Mouse (Mus musculus) heart, postnatal 14 days (tissue): ENCODE data around the gene Trp53bp1. TPM values are rescaled to one million over a fixed set of nuclear protein-coding genes. Genes with fewer than 3 reads are reported as not detected.

Experiments used
- DNase-seq, 2 experiments: peaks; one replicate each; pipeline ENCODE4 v3.0.0; 2021 to 2022
- intact Hi-C: fragments of 180-260 bp; cut with DNase I; formaldehyde crosslinking; loops from one replicate; pipeline ENCODE4 v1.15.1; 2025
- long read RNA-seq, 2 experiments: library from polyadenylated mRNA; stranded (forward); transcript quantifications; one replicate each; pipeline ENCODE4 v2.0.0; 2021
- total RNA-seq, 2 experiments: library from RNA; stranded (reverse); gene quantifications; 2 replicates each; pipeline ENCODE4 v1.2.3; 2021

The Trp53bp1 gene
- 10 to 100 TPM; 32.5 to 41.3 TPM for total RNA-seq
- long read RNA-seq, experiment 1, full-length matches to known transcripts, result 2 of 5 reads
- long read RNA-seq, experiment 1, partial matches to known transcripts, result 2 of 5 reads
- long read RNA-seq, experiment 1, other reads (novel, unspliced or antisense), result 1 of 5 reads
- long read RNA-seq, experiment 2, full-length matches to known transcripts, result 3 of 18 reads
- long read RNA-seq, experiment 2, partial matches to known transcripts, result 12 of 18 reads
- long read RNA-seq, experiment 2, other reads (novel, unspliced or antisense), result 3 of 18 reads

DNA sequence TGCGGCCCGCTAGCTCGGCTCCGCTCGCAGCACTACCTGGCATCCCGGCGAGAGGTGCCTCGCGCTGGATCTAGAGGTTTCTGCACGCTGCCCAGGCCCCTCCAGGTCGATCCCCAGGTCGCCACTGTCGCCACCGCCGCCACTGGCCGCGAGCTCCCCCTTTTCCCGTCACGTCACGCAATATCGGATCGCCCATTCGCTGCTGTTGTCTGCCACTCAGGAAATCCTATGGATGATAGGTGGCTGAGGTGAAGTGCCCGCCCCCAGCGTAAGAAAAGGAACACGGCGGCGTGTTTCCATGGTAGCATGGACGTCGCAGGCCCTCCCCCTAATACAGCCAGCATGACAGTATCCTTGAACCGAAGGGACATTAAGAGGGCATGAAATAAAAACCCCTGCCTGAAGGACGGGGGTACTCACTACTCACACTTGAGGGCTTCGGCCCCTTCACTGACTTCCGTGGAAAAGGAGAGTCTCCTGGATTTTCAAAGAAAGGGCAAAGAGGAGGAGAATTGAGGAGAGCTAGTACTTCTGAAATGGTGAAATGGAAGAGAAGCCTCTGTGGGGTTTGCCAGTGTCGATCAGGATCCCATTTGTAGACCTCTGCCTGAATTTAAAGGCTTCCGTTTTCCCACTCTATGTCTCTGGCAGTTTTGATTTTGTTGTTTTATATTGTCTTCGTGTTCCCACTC lies at the start of gene Trp53bp1:
Gene Trp53bp1 (minus strand): TSS at position 172 of the 692 bp plus-strand sequence.
- intact Hi-C loops, result loop anchor here (2.0 to 5.0 kb wide), 2 partner anchors 39 to 81 kb away; no protein-coding TSS in a partner anchor
- DNase-seq, result peak; percentile 93 to 95

DNA sequence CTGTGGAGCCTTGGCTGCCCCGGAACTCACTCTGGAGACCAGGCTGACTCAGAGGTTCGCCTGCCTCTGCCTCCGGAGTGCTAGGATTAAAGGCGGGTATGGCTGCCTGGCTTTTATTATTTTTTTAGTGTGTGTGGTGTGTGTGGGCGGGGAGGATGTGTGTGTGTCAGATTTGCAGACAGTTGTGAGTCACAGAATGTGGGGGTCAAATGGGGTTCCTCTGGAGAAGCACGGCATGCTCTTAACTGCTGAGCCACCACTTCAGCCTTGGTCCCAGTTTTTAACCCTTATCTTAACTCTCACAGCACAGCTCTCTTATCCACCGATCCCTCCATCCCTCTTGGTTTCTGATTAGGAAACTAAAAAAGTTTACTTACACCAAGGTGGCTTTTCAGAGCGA lies 45.1 kb upstream of the Trp53bp1 start:
- intact Hi-C loops, result no loop called here
- no peak for DNase-seq

DNA sequence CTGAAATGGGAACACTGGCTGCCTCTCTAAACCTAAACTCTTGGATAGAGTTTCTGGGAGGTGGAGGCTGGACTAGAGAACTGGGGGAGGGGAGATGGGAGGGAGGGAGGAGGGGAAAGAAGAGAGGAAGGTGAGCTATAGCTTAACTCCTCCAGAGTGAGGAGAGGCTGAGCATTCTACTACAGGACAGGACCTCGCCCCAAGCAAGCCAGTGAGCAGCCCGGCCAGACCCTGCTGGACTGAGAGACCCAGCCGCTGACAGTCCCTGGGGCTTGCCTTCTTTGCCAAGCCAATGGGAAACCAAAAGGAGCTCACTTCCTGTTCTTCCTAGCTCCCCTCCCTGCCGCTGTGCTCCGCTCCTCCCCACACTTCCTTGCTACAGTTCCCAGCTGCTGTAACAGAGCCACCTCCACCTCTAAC lies 37.8 kb upstream of the Trp53bp1 start:
- peak; percentile 55 to 63 for DNase-seq
- intact Hi-C loops, result no loop called here

DNA sequence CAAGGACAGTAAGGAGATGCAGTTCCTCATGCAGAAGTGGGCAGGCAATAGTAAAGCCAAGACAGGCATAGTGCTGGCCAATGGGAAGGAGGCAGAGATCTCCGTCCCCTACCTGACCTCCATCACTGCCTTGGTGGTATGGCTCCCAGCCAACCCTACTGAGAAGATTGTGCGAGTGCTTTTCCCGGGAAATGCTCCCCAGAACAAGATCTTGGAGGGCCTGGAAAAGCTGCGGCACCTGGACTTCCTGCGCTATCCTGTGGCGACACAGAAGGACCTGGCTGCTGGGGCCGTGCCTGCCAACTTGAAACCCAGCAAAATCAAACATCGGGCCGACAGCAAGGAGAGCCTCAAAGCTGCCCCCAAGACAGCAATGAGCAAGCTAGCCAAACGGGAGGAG lies 28.8 kb upstream of the Trp53bp1 start:
- DNase-seq, result no peak
- intact Hi-C loops, result no loop called here

DNA sequence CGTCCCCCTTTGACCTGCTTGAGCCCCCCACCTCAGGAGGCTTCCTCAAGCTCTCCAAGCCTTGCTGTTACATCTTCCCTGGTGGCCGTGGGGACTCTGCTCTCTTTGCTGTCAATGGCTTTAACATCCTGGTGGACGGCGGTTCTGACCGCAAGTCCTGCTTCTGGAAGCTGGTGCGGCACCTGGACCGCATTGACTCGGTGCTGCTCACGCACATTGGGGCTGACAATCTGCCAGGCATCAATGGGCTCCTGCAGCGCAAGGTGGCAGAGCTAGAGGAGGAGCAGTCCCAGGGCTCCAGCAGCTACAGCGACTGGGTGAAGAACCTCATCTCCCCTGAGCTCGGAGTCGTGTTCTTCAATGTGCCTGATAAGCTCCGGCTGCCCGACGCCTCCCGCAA lies 28.3 kb upstream of the Trp53bp1 start:
- DNase-seq, result no peak
- intact Hi-C loops, result no loop called here

DNA sequence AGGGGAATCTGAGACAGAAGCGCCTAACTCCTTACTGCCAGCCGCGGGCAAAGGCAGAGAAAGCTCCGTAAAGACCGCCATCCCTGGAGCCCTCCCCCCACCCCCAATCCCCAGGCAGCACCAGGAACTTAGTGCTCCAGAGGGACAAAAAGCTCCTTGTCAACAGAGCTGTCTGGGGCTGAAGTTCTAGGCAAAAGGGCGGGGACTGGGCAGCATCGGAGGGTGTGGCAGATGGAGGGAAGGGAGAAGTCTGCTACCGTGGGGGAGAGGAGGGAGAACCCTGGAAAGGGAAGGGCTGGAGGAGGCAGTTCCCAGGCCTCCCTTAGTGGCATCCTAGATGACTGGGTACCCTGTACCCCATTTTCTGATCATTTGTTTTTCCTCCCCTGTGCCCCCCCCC lies 26.9 kb upstream of the Trp53bp1 start:
- intact Hi-C loops, result no loop called here
- DNase-seq, result no peak

DNA sequence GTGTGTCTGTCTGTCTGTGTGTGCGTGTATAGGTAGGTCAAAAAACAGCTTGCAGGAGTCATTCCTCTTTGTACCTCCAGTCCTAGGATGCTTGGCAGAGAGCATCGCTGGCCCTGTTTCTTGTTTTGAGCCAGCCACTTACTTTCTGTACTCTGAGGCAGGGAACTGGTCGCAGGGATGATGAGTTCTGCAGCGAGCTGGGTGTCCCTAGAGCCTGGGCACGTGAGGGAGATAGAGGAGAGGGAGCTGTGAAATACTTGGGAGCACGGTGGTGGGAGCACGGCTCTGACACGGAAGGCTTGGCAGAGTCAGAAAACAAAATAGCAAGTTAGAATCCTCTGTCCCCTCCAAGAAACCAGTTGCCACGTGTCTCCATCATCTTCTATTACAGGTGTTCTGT lies 26.5 kb upstream of the Trp53bp1 start:
- intact Hi-C loops, result no loop called here
- no peak for DNase-seq

DNA sequence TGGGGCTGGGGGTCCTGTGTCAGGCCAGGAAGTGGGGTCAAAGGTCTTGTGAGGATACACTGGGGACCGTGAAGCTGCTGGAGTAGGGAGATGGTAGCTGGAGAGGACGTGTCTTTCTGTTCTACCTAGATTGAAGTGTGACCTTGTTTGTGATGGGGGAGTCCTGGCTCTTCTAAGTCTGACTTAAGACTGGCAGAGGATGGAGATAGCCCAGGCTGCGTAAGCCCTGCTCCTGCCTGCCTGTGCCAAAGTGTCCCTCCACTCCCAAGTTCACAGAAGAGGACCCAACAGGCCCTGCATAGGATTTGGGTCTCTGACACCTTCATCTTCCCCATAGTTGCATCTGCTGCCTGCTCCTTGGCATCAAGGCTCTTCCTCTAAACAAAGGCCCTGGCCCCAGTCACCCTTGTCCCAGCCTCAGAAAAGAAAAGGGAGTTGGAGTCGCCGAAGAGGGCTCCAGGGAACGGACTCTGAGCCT lies 25.6 kb upstream of the Trp53bp1 start:
- intact Hi-C loops, result no loop called here

DNA sequence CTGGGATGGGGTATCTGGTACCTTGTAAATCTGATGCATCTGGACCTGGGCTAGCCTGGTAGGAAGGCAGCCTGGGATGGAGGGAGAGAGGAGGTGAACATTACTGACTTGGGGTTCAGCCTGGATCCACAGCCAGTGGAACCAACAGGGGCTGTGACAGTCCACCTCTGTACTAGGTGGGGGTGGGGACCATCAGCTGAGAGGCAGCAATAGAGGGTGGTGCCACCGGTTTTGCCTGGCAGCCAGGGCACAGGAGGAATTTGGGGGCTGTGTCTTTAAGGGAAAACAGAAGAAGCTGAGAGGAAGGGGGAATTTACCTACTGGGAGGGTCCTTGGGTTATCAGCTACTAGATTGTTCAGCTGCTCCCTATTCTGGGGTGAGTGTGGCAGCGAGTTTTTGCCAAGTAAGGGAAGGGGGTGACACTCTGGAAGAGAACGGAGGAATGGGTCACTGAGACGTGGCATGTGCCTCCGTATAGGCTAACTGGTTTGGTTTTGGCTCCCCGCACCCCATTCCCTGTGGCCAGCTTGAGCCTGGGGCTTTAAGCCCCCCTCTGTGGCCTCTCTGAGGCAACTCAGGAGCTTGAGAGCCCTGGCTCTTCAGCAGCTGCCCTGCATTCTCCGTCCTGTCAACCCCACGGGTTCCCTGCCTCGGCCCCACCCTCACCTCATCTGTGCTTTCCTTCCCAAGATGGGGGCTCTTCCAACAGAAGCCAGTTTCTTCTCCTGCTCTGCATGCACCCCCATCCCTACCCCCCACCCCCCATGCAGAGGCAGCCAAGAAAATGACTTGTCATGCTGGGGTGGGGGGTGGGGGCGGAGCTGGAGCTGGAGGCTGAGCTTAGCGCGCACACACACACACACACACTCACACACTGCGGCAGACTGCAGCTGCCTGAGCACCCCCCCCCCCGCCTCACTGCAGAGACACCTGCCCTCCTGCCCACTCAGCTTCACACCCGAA lies 24.7 kb upstream of the Trp53bp1 start:
- intact Hi-C loops, result no loop called here

More for the DNA sequence above, 25.6 kb upstream of the Trp53bp1 start:
- DNase-seq, result no peak

DNA sequence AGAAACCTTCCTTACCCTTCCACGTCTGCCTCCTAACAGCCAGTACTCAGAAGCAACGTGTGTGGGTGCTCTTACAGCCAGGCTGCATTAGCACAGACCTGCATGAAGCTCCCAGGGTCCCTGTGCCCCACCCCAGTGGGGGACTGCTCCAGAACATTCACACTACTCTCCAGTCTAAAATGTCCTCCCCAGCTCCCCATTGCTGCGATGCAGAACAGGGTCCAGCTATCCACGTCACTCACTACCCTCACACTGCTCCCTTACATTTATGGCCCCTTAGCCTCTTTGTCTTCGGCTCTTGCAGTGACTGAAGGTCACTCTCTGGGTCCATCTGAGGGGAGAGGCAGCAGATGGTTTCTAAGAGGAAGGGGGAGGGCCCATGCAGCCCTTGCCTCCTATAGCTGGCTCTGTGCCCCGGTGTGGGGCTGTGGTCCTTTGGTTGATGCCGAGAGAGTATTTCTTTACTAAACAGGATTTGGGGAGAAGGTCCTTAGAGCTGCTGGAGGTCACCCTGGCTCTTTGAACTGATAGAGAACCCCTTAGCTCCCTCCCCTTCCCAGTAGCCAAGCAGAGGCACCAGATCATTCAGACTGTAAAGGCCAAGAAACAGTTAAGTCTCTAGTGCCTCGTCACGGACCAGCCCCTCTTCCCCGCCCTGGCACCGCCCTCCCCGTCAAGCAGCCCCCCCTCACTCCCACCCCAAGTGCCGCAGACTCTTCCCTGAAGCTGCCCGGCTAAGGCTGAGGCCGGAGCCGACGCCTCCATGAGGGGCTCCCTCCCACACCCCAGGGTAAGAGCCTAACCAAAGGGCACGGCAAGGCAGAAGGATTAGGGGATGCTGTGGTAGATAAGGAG lies 23.8 kb upstream of the Trp53bp1 start:
- intact Hi-C loops, result no loop called here
- peak; percentile 60 for DNase-seq

More for the DNA sequence above, 24.7 kb upstream of the Trp53bp1 start:
- DNase-seq, result peak; percentile 24 to 27

DNA sequence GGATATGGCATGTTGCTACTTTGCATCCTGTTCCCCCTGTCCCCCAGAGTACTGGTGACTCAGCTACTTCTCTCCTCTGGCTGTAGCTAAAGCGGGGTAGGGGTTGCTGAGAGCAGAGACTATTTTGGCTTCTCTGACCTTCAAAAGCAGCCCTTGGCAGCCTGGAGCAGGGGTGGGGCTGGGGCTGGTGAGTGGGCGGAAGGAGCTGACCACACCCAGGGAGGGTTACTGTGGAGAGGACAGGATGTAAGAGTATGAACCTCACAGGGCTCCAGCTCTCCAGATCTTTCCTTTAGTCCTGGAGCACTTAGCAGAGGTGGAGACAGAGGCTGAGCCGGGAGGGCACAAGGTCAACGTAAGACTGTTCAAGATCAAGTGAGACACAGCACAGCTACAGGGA lies 23.0 kb upstream of the Trp53bp1 start:
- intact Hi-C loops, result no loop called here
- DNase-seq, result peak; percentile 65 to 68

DNA sequence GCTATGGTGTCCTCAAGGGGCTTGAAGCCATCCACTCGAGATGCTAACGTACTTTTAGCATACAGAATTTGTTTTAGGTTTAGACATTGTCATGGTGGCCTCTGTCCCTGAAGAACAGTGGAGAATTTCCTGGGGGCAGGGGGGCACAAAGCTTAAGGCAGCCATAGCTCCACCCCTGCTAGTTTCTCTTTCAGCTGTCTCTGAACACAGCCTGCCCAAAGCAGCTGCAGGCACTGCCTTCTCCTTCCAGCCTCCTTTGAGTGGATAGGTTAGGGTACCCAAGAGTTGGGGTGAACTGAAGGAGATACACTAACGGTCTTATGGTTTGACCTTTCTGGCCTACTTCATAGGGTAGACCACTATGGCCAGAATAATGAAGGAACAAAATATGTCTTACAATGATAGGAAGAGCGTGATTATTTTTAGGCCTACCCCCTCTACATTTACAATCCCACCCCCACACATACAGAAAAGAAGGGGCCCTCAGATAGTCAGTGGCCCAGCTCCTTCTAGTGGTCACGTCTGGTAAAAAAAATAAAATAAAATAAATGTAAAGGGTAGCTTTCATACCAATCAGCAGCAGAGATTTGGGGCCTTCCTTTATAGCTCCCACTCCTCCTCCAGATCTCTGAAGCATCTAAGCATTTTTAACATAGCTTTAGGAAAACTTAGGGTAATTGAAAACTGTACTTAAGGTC lies 21.3 kb upstream of the Trp53bp1 start:
- DNase-seq, result no peak
- intact Hi-C loops, result no loop called here

DNA sequence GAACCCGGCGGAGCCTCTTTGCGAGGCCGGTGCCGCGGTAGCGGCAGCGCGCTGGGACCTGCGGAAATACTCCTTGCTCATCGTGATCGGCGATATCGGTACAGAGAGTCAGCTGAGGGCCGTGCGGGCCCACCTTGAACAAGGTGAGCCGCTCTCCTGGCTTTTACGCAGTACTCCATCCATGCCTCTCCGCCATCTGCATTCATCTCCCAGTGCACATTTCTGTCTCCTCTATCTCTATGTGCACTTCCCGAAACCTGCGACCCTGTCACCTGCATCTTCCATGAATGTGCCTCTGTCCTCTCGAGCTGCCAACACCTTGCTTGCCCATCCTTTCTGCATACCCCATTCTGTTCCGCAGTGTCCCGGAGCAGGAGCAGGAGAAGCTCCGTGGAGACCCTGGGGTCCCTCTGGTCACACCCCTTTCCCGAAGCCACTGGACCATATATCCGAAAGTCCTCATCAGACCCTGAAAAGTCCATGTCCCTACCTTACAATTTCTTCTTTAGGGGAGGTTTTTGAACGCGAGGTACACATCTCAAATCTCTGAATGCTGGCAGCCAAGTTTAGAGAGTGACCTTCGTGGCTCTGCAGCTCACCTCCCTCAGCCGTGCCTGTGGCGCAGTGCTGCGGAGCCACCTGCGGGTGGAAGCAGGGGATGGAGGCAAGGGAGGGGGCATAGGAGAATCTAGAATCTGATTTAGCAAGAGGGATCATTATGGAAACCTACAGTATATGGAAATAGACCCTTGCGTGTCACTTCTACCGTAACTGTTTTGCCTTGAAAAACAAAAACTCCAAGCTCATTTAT lies 18.7 kb upstream of the Trp53bp1 start:
- no peak for DNase-seq

DNA sequence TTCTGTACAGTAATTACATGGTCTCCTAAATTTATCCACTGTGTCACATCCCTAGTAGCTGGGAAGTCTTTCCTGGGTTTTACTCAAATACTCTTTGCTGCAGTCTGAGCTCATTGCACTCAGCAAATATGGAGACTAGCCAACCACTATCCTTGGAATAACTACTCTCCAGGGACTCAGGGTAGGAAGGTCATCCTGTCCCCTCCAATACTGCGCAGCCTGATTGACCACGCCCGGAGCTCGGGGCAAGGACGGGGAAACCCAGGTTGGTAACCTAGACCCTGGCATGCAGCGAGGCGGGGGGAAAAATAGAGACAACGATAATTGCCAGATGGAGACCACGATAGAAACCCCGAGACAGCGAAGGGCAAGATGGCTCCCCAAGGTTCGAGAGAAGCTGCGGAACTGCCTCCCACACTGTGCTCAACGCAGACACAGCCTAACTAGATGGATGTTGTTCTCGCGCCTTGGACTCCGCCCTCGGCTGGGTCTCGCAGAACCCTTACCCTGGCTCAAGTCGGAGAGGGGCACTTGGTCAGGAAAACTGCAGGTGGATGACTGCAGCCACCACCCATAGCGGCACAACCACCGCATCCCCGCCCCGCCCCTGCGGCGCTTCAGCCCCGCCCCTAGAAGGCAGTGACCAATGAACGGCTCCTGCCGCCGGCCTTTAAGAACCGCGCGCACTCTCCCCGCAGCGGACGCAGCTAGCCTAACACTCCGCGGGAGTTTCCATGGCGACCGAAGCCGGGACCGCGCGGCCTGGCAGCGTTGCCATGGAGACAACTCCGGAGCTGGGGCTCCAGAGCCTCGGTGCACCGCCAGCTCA lies 17.9 kb upstream of the Trp53bp1 start, which contains the start of gene Map1a:
Gene Map1a (plus strand): TSS at position 700 of the 829 bp plus-strand sequence.
- intact Hi-C loops, result no loop called here

More for the DNA sequence above, 18.7 kb upstream of the Trp53bp1 start:
- intact Hi-C loops, result no loop called here

DNA sequence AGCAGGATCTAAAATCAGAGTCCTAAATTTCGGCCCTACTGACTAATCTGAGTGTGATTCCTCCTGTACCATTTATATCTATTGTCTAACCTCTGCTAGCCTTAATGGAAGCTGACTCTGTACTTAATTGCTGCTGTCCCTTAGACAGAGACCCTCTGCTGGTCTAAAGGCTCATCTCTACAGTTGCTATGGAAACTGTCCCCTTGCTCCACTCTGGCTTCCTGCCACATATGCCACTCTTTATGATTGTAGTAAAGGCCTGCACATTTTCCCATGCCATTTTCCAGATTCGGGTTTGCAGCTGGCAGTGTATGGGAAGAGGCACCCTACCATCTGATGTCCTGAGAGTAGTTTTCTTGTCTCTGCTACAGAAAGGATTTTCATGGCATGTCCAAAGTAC lies 16.6 kb upstream of the Trp53bp1 start:
- no peak for DNase-seq
- intact Hi-C loops, result no loop called here

More for the DNA sequence above, 17.9 kb upstream of the Trp53bp1 start, which contains the start of gene Map1a:
- peak; percentile 88 to 91 for DNase-seq

DNA sequence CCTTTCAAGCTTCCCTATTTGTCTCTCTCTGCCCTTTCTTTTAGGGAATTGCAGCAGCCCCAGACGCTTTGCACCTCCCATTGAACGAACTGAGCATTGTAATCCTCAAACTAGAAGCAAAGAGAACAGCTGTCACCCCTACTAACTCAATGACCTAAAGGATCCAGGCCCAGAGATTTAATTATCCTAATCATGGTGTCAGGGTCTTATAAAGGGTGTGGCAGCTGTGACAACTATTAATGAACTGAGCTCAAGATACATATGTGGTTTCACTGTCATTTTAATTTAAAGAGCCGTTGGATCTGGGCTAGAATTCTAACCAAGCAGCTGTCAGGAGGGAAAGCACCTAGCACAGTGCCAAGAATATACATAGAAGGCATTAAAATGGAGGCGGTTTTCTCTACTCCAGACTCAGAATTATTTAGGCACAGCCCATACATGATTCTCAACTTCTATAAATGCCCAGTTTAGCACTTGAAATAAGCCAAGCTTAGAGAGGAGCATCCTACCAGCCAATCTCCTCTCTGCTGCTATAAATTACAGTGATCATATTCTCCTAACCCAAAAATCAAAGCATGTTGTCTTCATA lies 815 bp upstream of the Trp53bp1 start:
- DNase-seq, result no peak
- intact Hi-C loops, result loop anchor here (2.0 to 5.0 kb wide), 2 partner anchors 39 to 80 kb away; no protein-coding TSS in a partner anchor
